Mouse (Mus musculus) limb, embryonic 11.5 days (tissue): ENCODE results near the gene Tomm7. TPM values are rescaled to one million over a fixed set of nuclear protein-coding genes. Genes with fewer than 3 reads are reported as not detected.

Experiments used
- ATAC-seq: fragments of 200-750 bp; cut with Nextera tagmentation; 2 replicates; pipeline ENCODE4 v1.8.0; 2017; ENCODE audit warnings: low read depth; ENCODE audit not compliant: insufficient number of reproducible peaks, low FRiP score, low TSS enrichment
- DNase-seq: peaks from one replicate; pipeline ENCODE4 v3.0.0-alpha.2; 2015; ENCODE audit warnings: low spot score
- H3K27ac ChIP-seq: fragments of 300-500 bp; sonication (generic); replicated peaks from 2 replicates; pipeline ENCODE4 v1.5.1; 2014; ENCODE audit warnings: low read depth, mild to moderate bottlenecking, low read length
- H3K27me3 ChIP-seq: fragments of 300-500 bp; sonication (generic); 2 replicates; pipeline ENCODE4 v1.6.1; 2014; ENCODE audit warnings: mild to moderate bottlenecking, low read length, mixed read lengths; ENCODE audit not compliant: control insufficient read depth, insufficient read depth
- H3K36me3 ChIP-seq: fragments of 300-500 bp; sonication (generic); 2 replicates; pipeline ENCODE4 v1.6.1; 2014; ENCODE audit warnings: mild to moderate bottlenecking, low read length, moderate library complexity, mixed read lengths; ENCODE audit not compliant: control insufficient read depth, insufficient read depth
- H3K4me1 ChIP-seq: fragments of 300-500 bp; sonication (generic); 2 replicates; pipeline ENCODE4 v1.6.1; 2014; ENCODE audit warnings: low read length, mixed read lengths; ENCODE audit not compliant: control insufficient read depth, insufficient read depth
- H3K4me2 ChIP-seq: fragments of 300-500 bp; sonication (generic); 2 replicates; pipeline ENCODE4 v1.6.1; 2014; ENCODE audit warnings: low read depth, mild to moderate bottlenecking, moderate library complexity; ENCODE audit not compliant: severe bottlenecking
- H3K4me3 ChIP-seq: fragments of 300-500 bp; sonication (generic); 2 replicates; pipeline ENCODE4 v1.5.1; 2014; ENCODE audit warnings: low read depth, low read length
- H3K9ac ChIP-seq: fragments of 300-500 bp; sonication (generic); 2 replicates; pipeline ENCODE4 v1.6.1; 2014; ENCODE audit warnings: mild to moderate bottlenecking, low read length
- H3K9me3 ChIP-seq: fragments of 300-500 bp; sonication (generic); 2 replicates; pipeline ENCODE4 v1.6.1; 2016; ENCODE audit warnings: low read length; ENCODE audit not compliant: control insufficient read depth
- WGBS: fragments of 180-500 bp; shearing (Covaris S2); extraction: QIAGEN DNeasy Blood & Tissue Kit; methylation state at CpG from one replicate; pipeline ENCODE4 v1.1.7; 2014; 5-methylcytosine and 5-hydroxymethylcytosine counted together
- polyA plus RNA-seq: library from polyadenylated mRNA; unstranded; fragments of >200 nt; fragmentation: Nextera tagmentation; extraction: Ambion mirVana; gene quantifications from 2 replicates; pipeline ENCODE4 v1.2.1, GENCODE M21; 2014

Tomm7 gene
- polyA plus RNA-seq, 1 experiment from 2014 or later: 145 TPM

DNA sequence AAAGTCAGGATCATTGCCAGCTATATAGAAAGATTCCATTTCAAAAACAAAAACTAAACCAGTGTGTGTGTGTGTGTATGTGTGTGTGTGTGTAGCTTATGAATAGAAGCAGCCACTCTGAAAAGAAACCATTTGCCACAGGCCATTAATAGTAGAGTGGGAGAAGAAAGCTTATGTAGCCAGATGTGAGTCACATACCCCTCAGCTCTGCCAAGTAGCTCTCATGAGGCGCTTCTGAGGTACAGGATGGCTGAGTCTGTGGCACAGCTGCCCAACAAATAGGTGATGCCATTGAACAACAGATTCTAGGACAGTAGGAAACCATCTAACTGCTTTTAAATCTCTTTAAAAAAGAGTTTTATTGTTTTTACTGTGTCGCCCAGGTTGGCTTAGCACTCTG lies 51.2 kb downstream of the Tomm7 start:
- no peak for DNase-seq

GRCm38 (mm10) chr5:23789078-23789612 lies 54.8 kb downstream of the Tomm7 start:
- H3K4me2 ChIP-seq: no peak overlapping the region

More for the DNA sequence above, 51.2 kb downstream of the Tomm7 start:
- Histone ChIP-seq H3K36me3 (peaks cover 3% of the 10 kb centered on the region), H3K4me2 (no peak overlapping the region), H3K27me3 (no peaks in the 10 kb centered on the region), H3K4me3 (no peak overlapping the region), H3K9ac (no peak overlapping the region), H3K27ac (no peak overlapping the region), H3K4me1 (0 out of 2 replicates have a peak, but pooled peaks cover 4% of the 10 kb centered on the region), H3K9me3 (no peaks in the 10 kb centered on the region)
- 90% methylated on average over 2 of the region's 2 CpGs for WGBS
- ATAC-seq: no peak

More at GRCm38 (mm10) chr5:23789078-23789612, 54.8 kb downstream of the Tomm7 start:
- H3K27ac ChIP-seq: no peak overlapping the region
- no peaks in the 10 kb centered on the region for H3K27me3 ChIP-seq
- H3K4me3 ChIP-seq: no peak overlapping the region
- ATAC-seq (no peak), DNase-seq (no peak)
- H3K36me3 ChIP-seq: no peaks in the 10 kb centered on the region; the same call in 1 of the 2 replicates
- no peaks in the 10 kb centered on the region for H3K9me3 ChIP-seq
- H3K4me1 ChIP-seq: 0 out of 2 replicates have a peak, but pooled peaks cover 4% of the 10 kb centered on the region
- no peak overlapping the region for H3K9ac ChIP-seq
- WGBS: 81% methylated on average over 4 of the region's 4 CpGs

Other genes with a start within 250 kb of the Tomm7 start
- 57.2 and 61.0 TPM in 2 replicates for gene Srpk2, start 159.5 kb downstream of the Tomm7 start, polyA plus RNA-seq
- gene Pus7, start 60.5 kb downstream of the Tomm7 start, polyA plus RNA-seq: 34.5 and 38.2 TPM in 2 replicates
- gene Rint1, start 56.5 kb downstream of the Tomm7 start, polyA plus RNA-seq: 31.2 and 33.6 TPM in 2 replicates
- 29.2 and 32.7 TPM in 2 replicates for gene Fam126a, start 186.5 kb upstream of the Tomm7 start, polyA plus RNA-seq